Mouse (Mus musculus) telencephalon, adult 2 months (tissue): ENCODE results near the gene Vmn1r10.

ENCODE experiments used
- DNase-seq: peaks from one replicate; pipeline ENCODE4 v3.0.0-alpha.2; 2011; ENCODE audit warnings: low read depth, low spot score

The Vmn1r10 gene

DNA sequence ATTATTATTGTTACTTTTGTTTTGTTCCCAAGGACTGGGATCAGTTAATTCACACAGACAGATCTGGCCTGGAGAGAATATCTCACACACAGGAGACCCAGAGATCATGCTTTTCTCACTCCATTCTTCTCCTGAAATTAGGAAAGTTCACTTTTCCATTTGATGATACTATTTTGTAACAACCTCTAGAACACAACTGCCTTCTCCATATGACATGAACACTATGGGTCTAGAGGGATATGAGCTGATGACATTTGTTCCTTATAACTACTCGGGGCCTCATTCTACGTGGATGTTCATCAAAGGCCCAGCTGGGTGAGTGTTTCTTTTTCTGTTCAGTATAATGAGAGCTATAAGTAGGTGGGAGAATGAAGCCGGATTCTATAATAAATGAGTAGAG, at the start of gene Vmn1r10:
Gene Vmn1r10 (plus strand): TSS at position 301 of the 400 bp plus-strand sequence.
- DNase-seq: no peak

DNA sequence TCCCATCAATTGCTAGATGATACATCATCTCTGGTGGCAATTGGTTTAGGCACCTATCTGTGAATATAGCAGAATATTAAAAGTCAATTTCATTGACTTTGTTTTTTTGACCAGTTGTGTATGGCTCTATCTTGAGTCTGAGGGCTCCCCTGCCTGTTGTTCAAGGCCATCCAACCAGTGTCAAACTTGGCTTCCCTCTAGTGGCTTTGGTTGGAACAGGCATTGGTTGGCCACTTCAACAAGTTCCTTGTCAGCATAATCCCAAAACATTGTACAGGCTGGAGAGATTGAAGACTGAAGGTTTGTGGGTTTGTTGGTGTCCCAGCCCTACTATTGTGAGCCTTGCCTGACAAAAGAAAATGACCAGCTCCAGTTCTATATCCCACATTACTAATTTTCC, 45.5 kb upstream of the Vmn1r10 start:
- no peak for DNase-seq

DNA sequence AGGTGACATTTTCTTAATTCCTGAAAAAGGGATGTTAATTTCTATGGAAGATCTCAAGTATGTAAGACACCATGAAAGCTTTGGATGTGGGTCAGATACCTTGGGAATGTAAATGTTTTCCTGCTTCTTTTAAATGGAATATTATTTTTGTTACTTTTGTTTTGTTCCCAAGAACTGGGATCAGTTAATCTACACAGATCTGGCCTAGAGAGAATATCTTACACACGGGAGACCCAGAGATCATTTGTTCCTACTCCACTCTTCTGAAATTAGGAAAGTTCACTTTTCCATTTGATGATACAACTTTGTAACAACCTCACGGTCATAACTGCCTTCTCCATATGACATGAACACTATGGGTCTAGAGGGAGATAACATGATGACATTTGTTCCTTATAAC, 42.8 kb upstream of the Vmn1r10 start, which contains the start of gene Vmn1r9:
Gene Vmn1r9 (plus strand): TSS at position 301 of the 400 bp plus-strand sequence.
- DNase-seq: no peak

DNA sequence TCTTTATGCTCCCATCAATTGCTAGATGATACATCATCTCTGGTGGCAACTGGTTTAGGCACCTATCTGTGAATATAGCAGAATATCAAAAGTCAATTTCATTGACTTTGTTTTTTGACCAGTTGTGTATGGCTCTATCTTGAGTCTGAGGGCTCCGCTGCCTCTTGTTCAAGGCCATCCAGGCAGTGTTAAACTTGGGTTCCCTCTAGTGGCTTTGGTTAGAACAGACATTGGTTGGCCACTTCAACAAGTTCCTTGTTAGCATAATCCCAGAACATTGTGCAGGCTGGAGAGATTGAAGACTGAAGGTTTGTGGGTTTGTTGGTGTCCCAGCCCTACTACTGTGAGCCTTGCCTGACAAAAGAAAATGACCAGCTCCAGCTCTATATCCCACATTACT, 2.9 kb upstream of the Vmn1r10 start:
- no peak for DNase-seq

DNA sequence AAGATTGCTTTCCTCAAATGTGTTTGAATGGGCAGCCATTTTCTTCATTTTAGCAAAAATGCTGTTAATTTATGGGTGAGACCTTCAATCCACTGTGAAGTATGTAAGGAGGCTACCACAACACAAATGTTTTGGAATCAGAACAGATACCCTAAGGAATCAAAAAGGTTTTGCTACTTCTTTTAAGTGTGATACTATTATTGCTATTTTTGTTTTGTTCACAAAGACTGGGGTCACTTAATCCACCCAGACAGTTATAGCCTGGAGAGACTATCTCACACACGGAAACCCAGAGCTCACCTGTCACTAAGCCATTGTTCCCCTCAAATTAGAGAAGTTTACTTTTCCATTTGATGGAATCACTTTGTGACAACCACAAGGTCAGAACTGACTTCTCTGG, 23.9 kb downstream of the Vmn1r10 start, which contains the start of gene Vmn1r11:
Gene Vmn1r11 (plus strand): TSS at position 301 of the 400 bp plus-strand sequence.
- no peak for DNase-seq

DNA sequence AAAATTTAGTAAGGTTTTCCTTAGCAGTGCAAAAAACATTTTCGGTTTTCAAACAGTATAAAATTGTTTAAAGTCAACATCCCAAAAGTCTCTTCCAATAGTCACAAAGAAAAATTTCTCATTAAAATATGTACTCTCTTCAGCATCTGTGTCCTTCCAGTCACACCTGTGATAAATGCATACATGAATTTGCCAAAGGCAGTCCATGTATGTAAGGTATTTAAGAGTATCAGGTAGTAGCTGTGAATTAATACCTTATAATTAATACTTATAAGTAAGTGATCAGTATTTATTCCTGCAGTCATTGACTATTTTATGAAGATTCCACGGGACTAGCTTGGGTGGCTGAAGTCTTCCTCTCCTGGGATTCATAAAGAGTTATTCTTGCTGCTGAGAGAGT, 47.4 kb downstream of the Vmn1r10 start, which contains the start of gene Vmn1r12:
Gene Vmn1r12 (plus strand): TSS at position 301 of the 400 bp plus-strand sequence.
- DNase-seq: no peak
